Mouse (Mus musculus): Measurements from ENCODE around the gene Nfib. TPM values are rescaled to one million over a fixed set of nuclear protein-coding genes. Genes with fewer than 3 reads are reported as not detected.

Nfib gene
- polyA plus RNA-seq, 2 experiments: 57.3 to 126 TPM

- H3K27ac ChIP-seq (replicated peaks; ENCODE audit: low read depth, low read length): no peak overlapping the region
- no peak for ATAC-seq (ENCODE audit: low FRiP score, low read depth)
- no peak for TF ChIP-seq POLR2A (IDR thresholded peaks at IDR 0.05; ENCODE audit: borderline replicate concordance, extremely low read depth, insufficient read depth, insufficient read length)
These were observed 327.9 kb downstream of the Nfib start for GRCm38 (mm10) chr4:82377621-82378020.

GRCm38 (mm10) chr4:82374560-82374959 is 331.0 kb downstream of the Nfib start:
- H3K9me3 ChIP-seq (ENCODE audit: control insufficient read depth, low read length): no peaks in the 10 kb centered on the region
- DNase-seq (ENCODE audit: low spot score): no peak
- H3K36me3 ChIP-seq (ENCODE audit: control insufficient read depth, insufficient read depth, low read length): no peaks in the 10 kb centered on the region; the same call in 1 of the 2 replicates
- WGBS: 56% methylated on average over 5 of the region's 5 CpGs
- no peak for TF ChIP-seq POLR2A (IDR thresholded peaks at IDR 0.05; ENCODE audit: borderline replicate concordance, extremely low read depth, insufficient read depth, insufficient read length)
- ATAC-seq (ENCODE audit: low FRiP score, low read depth): no peak
- H3K27ac ChIP-seq (replicated peaks; ENCODE audit: low read depth, low read length): no peak overlapping the region
- no peak overlapping the region for H3K4me3 ChIP-seq (replicated peaks; ENCODE audit: low read length)
- H3K4me2 ChIP-seq (replicated peaks; ENCODE audit: low read depth, low read length, severe bottlenecking): no peak overlapping the region
- peaks cover 8% of the 10 kb centered on the region for H3K4me1 ChIP-seq (ENCODE audit: control insufficient read depth, insufficient read depth, low read length)
- no peak overlapping the region for H3K9ac ChIP-seq (ENCODE audit: low read depth, low read length, severe bottlenecking)
- no peaks in the 10 kb centered on the region for H3K27me3 ChIP-seq (ENCODE audit: control insufficient read depth, insufficient read depth, low read length)

More at GRCm38 (mm10) chr4:82377621-82378020, 327.9 kb downstream of the Nfib start:
- peaks cover 6% of the 10 kb centered on the region for H3K4me1 ChIP-seq (ENCODE audit: control insufficient read depth, insufficient read depth, low read length)
- peaks cover 11% of the 10 kb centered on the region; the same call in 1 of the 2 replicates for H3K36me3 ChIP-seq (ENCODE audit: control insufficient read depth, insufficient read depth, low read length)
- no peak overlapping the region for H3K4me2 ChIP-seq (replicated peaks; ENCODE audit: low read depth, low read length, severe bottlenecking)
- no peak overlapping the region for H3K4me3 ChIP-seq (replicated peaks; ENCODE audit: low read length)
- H3K9me3 ChIP-seq (ENCODE audit: control insufficient read depth, low read length): no peaks in the 10 kb centered on the region
- DNase-seq (ENCODE audit: low spot score): no peak
- H3K27me3 ChIP-seq (ENCODE audit: control insufficient read depth, insufficient read depth, low read length): no peaks in the 10 kb centered on the region
- no peak overlapping the region for H3K9ac ChIP-seq (ENCODE audit: low read depth, low read length, severe bottlenecking)
- 90% methylated on average over 3 of the region's 3 CpGs for WGBS

GRCm38 (mm10) chr4:82372217-82372616 is 333.3 kb downstream of the Nfib start:
- 89% methylated on average over 4 of the region's 4 CpGs for WGBS
- H3K4me3 ChIP-seq (replicated peaks; ENCODE audit: low read length): no peak overlapping the region
- H3K9ac ChIP-seq (ENCODE audit: low read depth, low read length, severe bottlenecking): no peak overlapping the region
- peaks cover 14% of the 10 kb centered on the region for H3K4me1 ChIP-seq (ENCODE audit: control insufficient read depth, insufficient read depth, low read length)
- ATAC-seq (ENCODE audit: low FRiP score, low read depth) (no peak), DNase-seq (ENCODE audit: low spot score) (no peak)
- H3K36me3 ChIP-seq (ENCODE audit: control insufficient read depth, insufficient read depth, low read length): peaks cover 3% of the 10 kb centered on the region; the same call in 1 of the 2 replicates
- no peaks in the 10 kb centered on the region for H3K27me3 ChIP-seq (ENCODE audit: control insufficient read depth, insufficient read depth, low read length)
- no peak overlapping the region for H3K4me2 ChIP-seq (replicated peaks; ENCODE audit: low read depth, low read length, severe bottlenecking)
- H3K9me3 ChIP-seq (ENCODE audit: control insufficient read depth, low read length): no peaks in the 10 kb centered on the region
- no peak overlapping the region for H3K27ac ChIP-seq (replicated peaks; ENCODE audit: low read depth, low read length)
- TF ChIP-seq POLR2A (IDR thresholded peaks at IDR 0.05; ENCODE audit: borderline replicate concordance, extremely low read depth, insufficient read depth, insufficient read length): no peak

GRCm38 (mm10) chr4:82371471-82371870 is 334.1 kb downstream of the Nfib start:
- Histone ChIP-seq H3K4me3 (replicated peaks; ENCODE audit: low read length) (no peak overlapping the region), H3K4me2 (replicated peaks; ENCODE audit: low read depth, low read length, severe bottlenecking) (no peak overlapping the region), H3K9me3 (ENCODE audit: control insufficient read depth, low read length) (no peaks in the 10 kb centered on the region), H3K27ac (replicated peaks; ENCODE audit: low read depth, low read length) (no peak overlapping the region), H3K4me1 (ENCODE audit: control insufficient read depth, insufficient read depth, low read length) (peaks cover 12% of the 10 kb centered on the region), H3K36me3 (ENCODE audit: control insufficient read depth, insufficient read depth, low read length) (peaks cover 3% of the 10 kb centered on the region; the same call in 1 of the 2 replicates), H3K9ac (ENCODE audit: low read depth, low read length, severe bottlenecking) (no peak overlapping the region), H3K27me3 (ENCODE audit: control insufficient read depth, insufficient read depth, low read length) (no peaks in the 10 kb centered on the region)
- WGBS: 81% methylated on average over 4 of the region's 4 CpGs
- DNase-seq (ENCODE audit: low spot score) (no peak), ATAC-seq (ENCODE audit: low FRiP score, low read depth) (no peak)
- no peak for TF ChIP-seq POLR2A (IDR thresholded peaks at IDR 0.05; ENCODE audit: borderline replicate concordance, extremely low read depth, insufficient read depth, insufficient read length)

- 81% methylated on average over 6 of the region's 6 CpGs for WGBS
- Histone ChIP-seq H3K4me1 (ENCODE audit: control insufficient read depth, insufficient read depth, low read length) (peaks cover 18% of the 10 kb centered on the region), H3K4me3 (replicated peaks; ENCODE audit: low read length) (no peak overlapping the region), H3K27ac (replicated peaks; ENCODE audit: low read depth, low read length) (no peak overlapping the region), H3K27me3 (ENCODE audit: control insufficient read depth, insufficient read depth, low read length) (no peaks in the 10 kb centered on the region), H3K36me3 (ENCODE audit: control insufficient read depth, insufficient read depth, low read length) (peaks cover 3% of the 10 kb centered on the region; the same call in 1 of the 2 replicates), H3K4me2 (replicated peaks; ENCODE audit: low read depth, low read length, severe bottlenecking) (no peak overlapping the region), H3K9me3 (ENCODE audit: control insufficient read depth, low read length) (no peaks in the 10 kb centered on the region), H3K9ac (ENCODE audit: low read depth, low read length, severe bottlenecking) (no peak overlapping the region)
- no peak for DNase-seq (ENCODE audit: low spot score)
- no peak for TF ChIP-seq POLR2A (IDR thresholded peaks at IDR 0.05; ENCODE audit: borderline replicate concordance, extremely low read depth, insufficient read depth, insufficient read length)
- no peak; the same call in 1 of the 2 replicates for ATAC-seq (ENCODE audit: low FRiP score, low read depth)
These were observed 336.4 kb downstream of the Nfib start for GRCm38 (mm10) chr4:82369011-82369776.

Measured in limb, embryonic 14.5 days (tissue).